Mouse (Mus musculus) activated CD4-positive, CD25-positive, alpha-beta regulatory T cell, adult 4 months (primary cell): ENCODE data around the gene Gm4969. TPM values are rescaled to one million over a fixed set of nuclear protein-coding genes. Genes with fewer than 3 reads are reported as not detected.

Source experiments
- ATAC-seq: one replicate; pipeline ENCODE4 v1.8.0; 2017
- polyA plus RNA-seq, 2 experiments: library from polyadenylated mRNA; unstranded; fragments of 100-300 nt; shearing (Covaris generic); gene quantifications; one replicate each; pipeline ENCODE4 v1.2.1; 2017

Gm4969 gene
- polyA plus RNA-seq, 2 experiments from 2014 or later = not detected

GRCm38 (mm10) chr7:19067935-19068334 is 50.2 kb downstream of the Gm4969 start:
- ATAC-seq = no peak

DNA sequence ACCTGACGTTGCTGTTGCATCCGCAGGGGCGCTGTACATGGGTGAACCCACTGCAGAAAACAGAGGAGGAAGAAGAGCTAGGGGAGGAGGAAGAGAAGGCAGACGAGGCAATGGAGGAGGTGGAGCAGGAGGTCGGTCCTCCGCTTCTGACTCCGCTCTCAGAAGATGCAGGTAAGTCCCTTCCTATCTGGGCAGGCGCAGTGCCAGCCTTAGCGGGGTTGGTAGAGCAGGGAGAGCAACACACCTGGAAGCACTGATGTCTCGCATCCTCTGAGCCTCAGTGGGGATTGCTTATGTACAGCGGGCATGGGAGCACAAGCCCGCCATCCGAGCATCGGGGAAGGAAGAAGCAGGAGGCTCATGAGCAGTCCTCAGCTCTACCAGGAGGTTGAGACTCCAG is 51.1 kb downstream of the Gm4969 start:
- no peak for ATAC-seq

- no peak for ATAC-seq
Measured at GRCm38 (mm10) chr7:19065896-19066295, 52.3 kb downstream of the Gm4969 start.

DNA sequence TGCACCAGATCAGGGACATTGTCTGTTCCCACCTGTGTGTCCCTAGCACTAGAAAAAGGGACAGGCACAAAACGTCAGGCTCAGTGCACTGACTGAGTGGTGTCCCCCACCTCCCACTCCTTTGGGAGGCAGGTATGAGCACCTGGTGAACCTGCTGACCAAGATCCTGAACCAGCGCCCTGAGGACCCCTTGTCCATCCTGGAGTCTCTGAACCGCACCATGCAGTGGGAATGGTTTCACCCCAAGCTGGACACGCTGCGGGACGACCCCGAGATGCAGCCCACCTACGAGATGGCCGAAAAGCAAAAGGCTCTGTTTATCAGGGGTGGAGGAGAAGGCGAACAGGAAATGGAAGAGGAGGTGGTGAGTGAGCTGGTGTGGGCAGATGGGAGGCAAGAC is 60.8 kb downstream of the Gm4969 start:
- no peak for ATAC-seq

- no peak for ATAC-seq
Measured at GRCm38 (mm10) chr7:19055108-19055507, 63.1 kb downstream of the Gm4969 start.

GRCm38 (mm10) chr7:19054777-19055076 is 63.4 kb downstream of the Gm4969 start:
- no peak for ATAC-seq

DNA sequence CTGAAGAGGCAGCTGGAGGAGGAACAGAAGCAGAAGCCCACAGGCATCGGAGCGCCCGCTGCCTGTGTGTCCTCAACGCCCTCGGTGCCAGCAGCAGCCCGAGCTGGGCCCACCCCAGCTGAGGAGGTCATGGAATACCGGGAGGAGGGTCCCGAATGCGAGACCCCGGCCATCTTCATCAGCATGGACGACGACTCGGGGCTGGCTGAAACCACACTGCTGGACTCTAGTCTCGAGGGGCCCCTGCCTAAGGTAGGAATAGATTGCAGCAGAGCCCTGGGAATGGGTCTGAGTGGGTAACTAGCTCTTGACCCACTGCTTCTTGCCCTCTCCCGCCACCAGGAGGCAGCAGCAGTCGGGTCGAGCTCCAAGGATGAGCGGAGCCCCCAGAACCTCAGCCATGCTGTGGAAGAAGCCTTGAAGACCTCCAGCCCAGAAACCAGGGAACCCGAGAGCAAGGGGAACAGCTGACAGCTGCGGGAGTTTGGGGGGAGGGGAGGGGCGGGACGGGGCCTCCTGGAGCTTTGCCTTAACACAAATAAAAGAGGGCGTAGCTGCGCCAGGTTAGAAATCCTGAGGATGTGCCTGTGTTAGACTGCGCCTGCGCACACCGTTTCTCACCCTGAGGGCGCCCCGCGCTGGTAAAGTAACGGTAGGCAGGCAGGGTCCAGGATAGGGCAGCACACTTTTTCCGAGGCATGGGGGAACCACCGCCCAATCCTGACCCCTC is 64.0 kb downstream of the Gm4969 start, which contains the start of gene Rsph6a:
Gene Rsph6a, plus strand, starts transcription at position 644 of the 730 bp plus-strand sequence.
- ATAC-seq = no peak

DNA sequence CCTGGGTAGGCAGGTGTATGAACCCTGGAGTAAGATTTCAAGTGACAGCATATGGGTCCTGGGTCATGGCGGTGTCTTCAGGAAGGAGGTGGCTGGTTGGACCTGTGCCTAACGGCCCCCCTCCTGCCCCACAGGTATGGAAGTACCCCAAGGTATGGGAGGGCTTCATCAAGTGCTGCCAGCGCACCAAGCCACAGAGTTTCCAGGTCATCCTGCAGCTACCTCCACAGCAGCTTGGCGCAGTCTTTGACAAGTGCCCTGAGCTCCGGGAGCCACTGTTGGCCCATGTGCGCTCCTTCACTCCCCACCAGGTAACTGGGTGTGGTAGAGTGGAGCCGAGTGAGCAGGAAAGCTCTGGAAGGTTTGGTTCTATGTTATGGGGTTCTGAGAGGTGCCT is 65.0 kb downstream of the Gm4969 start:
- ATAC-seq = no peak

DNA sequence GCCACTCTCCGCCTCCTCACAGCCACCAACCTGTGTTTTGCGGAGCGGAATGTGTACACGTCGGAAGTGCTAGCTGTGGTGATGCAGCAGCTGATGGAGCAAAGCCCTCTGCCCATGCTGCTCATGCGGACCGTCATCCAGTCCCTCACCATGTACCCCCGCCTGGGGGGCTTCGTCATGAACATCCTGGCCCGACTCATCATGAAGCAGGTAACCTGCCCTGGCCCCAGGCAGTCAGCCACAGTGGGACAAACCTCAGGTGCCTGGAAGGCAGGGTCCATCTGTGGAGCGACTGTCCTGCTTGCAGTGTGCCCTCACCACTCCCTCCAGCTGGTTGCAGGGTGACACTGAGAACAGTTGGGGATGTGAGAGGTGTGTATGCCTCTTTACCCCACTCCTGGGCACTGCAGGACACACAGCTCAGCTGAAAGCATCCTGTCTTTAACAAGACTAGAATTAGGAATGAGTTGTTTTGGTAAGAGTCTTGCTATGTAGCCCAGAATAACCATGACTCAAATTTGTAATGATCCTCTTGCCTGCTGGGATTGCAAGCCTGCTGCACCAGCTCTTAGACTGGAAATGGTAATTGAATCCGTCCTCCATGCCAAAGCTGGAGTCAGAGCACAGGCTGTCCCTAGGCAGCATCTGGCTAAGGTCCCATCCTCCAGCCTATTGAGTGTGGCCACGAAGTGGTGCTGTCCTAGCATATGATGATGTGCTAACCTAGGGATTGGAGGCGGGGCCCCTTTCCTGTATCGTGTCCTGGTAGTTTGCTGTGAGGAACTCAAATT is 65.6 kb downstream of the Gm4969 start:
- ATAC-seq = no peak

DNA sequence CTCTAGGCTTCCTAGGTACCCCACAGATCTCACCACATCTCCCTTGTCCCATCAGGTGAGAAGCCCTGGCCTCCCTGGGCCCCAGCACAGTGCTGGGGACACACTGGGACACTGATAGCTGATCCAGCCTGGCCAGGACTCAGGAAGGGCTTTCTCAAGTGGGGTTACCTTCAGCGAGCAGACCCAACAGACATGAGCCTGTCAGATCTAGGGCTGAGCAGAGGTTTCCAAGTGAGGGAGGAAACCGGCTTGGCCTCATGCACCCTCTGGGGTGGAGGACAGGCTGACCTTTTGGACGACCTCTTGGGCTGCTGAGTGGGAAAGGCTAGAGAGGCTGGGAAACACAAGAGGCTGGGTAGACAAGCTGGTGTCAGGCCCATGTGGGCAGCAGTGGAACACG is 67.0 kb downstream of the Gm4969 start:
- no peak for ATAC-seq

DNA sequence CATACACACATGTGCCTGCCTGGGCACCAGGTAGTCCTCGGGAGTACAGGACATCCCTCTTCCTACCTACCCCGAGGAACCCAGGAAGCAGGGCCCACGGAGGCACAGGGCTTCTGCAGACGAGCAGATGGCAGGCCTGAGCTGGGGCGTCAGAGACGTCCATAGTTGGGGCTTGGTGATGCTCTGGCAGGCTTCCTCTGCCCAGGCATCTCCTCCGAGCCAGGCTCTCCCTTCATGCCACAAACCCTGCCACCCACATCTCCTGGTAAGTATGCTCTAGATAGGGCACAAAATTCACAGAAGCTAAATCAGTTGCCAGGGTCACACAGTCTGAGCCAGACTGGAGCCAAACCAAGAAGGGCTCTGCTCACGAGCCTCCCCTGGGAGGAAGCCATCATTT is 68.0 kb downstream of the Gm4969 start:
- ATAC-seq = no peak

- no peak for ATAC-seq
Measured at GRCm38 (mm10) chr7:19049252-19049651, 68.9 kb downstream of the Gm4969 start.

Other genes with a start within 250 kb of the Gm4969 start
- gene Pglyrp1, start 247.0 kb downstream of the Gm4969 start, polyA plus RNA-seq = 100 to 1,000 TPM; 275 to 290 TPM
- gene Ccdc61, start 208.0 kb downstream of the Gm4969 start, polyA plus RNA-seq = 1 to 10 TPM; 5.3 to 9.2 TPM
- gene Nova2, start 192.5 kb downstream of the Gm4969 start, polyA plus RNA-seq = not detected
- under 1 TPM in 1 of 2 experiments, not detected in 1; 0.31 TPM for gene Nanos2, start 131.0 kb downstream of the Gm4969 start, polyA plus RNA-seq
- gene Mypop, start 127.1 kb downstream of the Gm4969 start, polyA plus RNA-seq = 1 to 10 TPM; 2.2 to 2.8 TPM
- 1 to 10 TPM; 2.0 to 3.0 TPM for gene Irf2bp1, start 114.3 kb downstream of the Gm4969 start, polyA plus RNA-seq
- gene Foxa3, start 94.8 kb downstream of the Gm4969 start, polyA plus RNA-seq = under 1 TPM in 1 of 2 experiments, not detected in 1; 0.16 TPM
- 10 to 100 TPM in 1 of 2 experiments, 1 to 10 TPM in 1; 10.0 to 10.3 TPM for gene Sympk, start 94.0 kb downstream of the Gm4969 start, polyA plus RNA-seq
- gene Rsph6a, start 63.7 kb downstream of the Gm4969 start, polyA plus RNA-seq = not detected
- not detected for gene Dmwd, start 42.1 kb downstream of the Gm4969 start, polyA plus RNA-seq
- gene Dmpk, start 34.5 kb downstream of the Gm4969 start, polyA plus RNA-seq = not detected
- under 1 TPM in 1 of 2 experiments, not detected in 1; 0.25 TPM for gene Six5, start 23.8 kb downstream of the Gm4969 start, polyA plus RNA-seq
- gene Fbxo46, start 1.5 kb upstream of the Gm4969 start, polyA plus RNA-seq = 10 to 100 TPM; 17.1 to 17.7 TPM
- gene Qpctl, start 30.9 kb upstream of the Gm4969 start, polyA plus RNA-seq = 10 to 100 TPM in 1 of 2 experiments, 1 to 10 TPM in 1; 8.9 to 11.6 TPM
- 10 to 100 TPM; 85.2 to 96.5 TPM for gene Snrpd2, start 31.4 kb upstream of the Gm4969 start, polyA plus RNA-seq
- gene Gipr, start 47.8 kb upstream of the Gm4969 start, polyA plus RNA-seq = not detected
- gene Eml2, start 58.1 kb upstream of the Gm4969 start, polyA plus RNA-seq = 10 to 100 TPM in 1 of 2 experiments, 1 to 10 TPM in 1; 5.2 to 16.9 TPM
- gene Gpr4, start 94.2 kb upstream of the Gm4969 start, polyA plus RNA-seq = under 1 TPM in 1 of 2 experiments, not detected in 1; 0.30 TPM
- gene Opa3, start 110.0 kb upstream of the Gm4969 start, polyA plus RNA-seq = 10 to 100 TPM; 16.6 to 16.9 TPM
- gene Vasp, start 153.4 kb upstream of the Gm4969 start, polyA plus RNA-seq = 100 to 1,000 TPM in 1 of 2 experiments, 10 to 100 TPM in 1; 96.0 to 113 TPM
- 1 to 10 TPM; 1.1 to 1.2 TPM for gene Ppm1n, start 161.7 kb upstream of the Gm4969 start, polyA plus RNA-seq
- gene Rtn2, start 164.3 kb upstream of the Gm4969 start, polyA plus RNA-seq = not detected
- 1 to 10 TPM in 1 of 2 experiments, under 1 TPM in 1; 0.79 to 1.1 TPM for gene Fosb, start 191.7 kb upstream of the Gm4969 start, polyA plus RNA-seq
- gene Ercc1, start 226.4 kb upstream of the Gm4969 start, polyA plus RNA-seq = 10 to 100 TPM; 61.1 to 72.3 TPM
- 10 to 100 TPM; 19.4 to 20.2 TPM for gene Cd3eap, start 241.1 kb upstream of the Gm4969 start, polyA plus RNA-seq
- gene Ppp1r13l, start 241.4 kb upstream of the Gm4969 start, polyA plus RNA-seq = under 1 TPM in 1 of 2 experiments, not detected in 1; 0.17 TPM